Mouse (Mus musculus) G1E (cell line): ENCODE measurements around the gene Pex14. TPM values are rescaled to one million over a fixed set of nuclear protein-coding genes. Genes with fewer than 3 reads are reported as not detected.
A peak's percentile ranks its signal among the peaks of the same experiment; 100 is the strongest.

Experiments used
- ATAC-seq: 2 replicates; pipeline ENCODE4 v1.8.0; 2016; ENCODE audit warnings: mild to moderate bottlenecking; ENCODE audit not compliant: insufficient number of reproducible peaks, poor library complexity, low FRiP score, severe bottlenecking; ENCODE audit errors: extremely low read depth
- DNase-seq: peaks from one replicate; pipeline ENCODE4 v3.0.0; 2012; ENCODE audit warnings: low spot score
- H3K27me3 ChIP-seq: 2 replicates; pipeline ENCODE4 v1.6.1; 2012; ENCODE audit warnings: mild to moderate bottlenecking, low read length, inconsistent platforms; ENCODE audit not compliant: insufficient read depth
- H3K36me3 ChIP-seq: replicated peaks from 2 replicates; pipeline ENCODE3; 2012; ENCODE audit warnings: mild to moderate bottlenecking, inconsistent platforms
- H3K4me1 ChIP-seq: 2 replicates; pipeline ENCODE4 v1.6.1; 2012; ENCODE audit warnings: low read depth, low read length, inconsistent platforms, mixed read lengths; ENCODE audit not compliant: insufficient read depth
- H3K4me3 ChIP-seq: 2 replicates; pipeline ENCODE4 v1.5.1; 2012; ENCODE audit warnings: low read depth, mild to moderate bottlenecking, inconsistent platforms, low read length, moderate library complexity, mixed read lengths
- H3K9me3 ChIP-seq: replicated peaks from 2 replicates; pipeline ENCODE4 v1.6.1; 2012; ENCODE audit warnings: inconsistent platforms
- CTCF ChIP-seq: IDR thresholded peaks from 2 replicates; pipeline ENCODE4 v1.5.1; 2012; ENCODE audit warnings: low read depth, low read length, inconsistent platforms, mixed read lengths
- GATA1 ChIP-seq: IDR thresholded peaks from 2 replicates; pipeline ENCODE4 v1.6.1; 2012; ENCODE audit warnings: borderline replicate concordance, low read length, inconsistent platforms, mixed read lengths
- GATA2 ChIP-seq: IDR thresholded peaks from 2 replicates; pipeline ENCODE4 v1.6.1; 2012; ENCODE audit warnings: low read depth, low read length, inconsistent platforms, borderline replicate concordance
- POLR2AphosphoS5 ChIP-seq: IDR thresholded peaks from 2 replicates; pipeline ENCODE4 v1.6.1; 2012; ENCODE audit warnings: low read depth, low read length, inconsistent platforms; ENCODE audit not compliant: insufficient replicate concordance
- TAL1 ChIP-seq: conservative IDR thresholded peaks from 2 replicates; pipeline ENCODE4 v1.6.1; 2012; ENCODE audit warnings: low read depth, low read length, inconsistent platforms, mixed read lengths
- polyA plus RNA-seq: library from polyadenylated mRNA; stranded (reverse); fragments of >175 nt; gene quantifications from 2 replicates; pipeline ENCODE4 v1.2.3, GENCODE M21; 2012
- total RNA-seq, 2 experiments: library from RNA; stranded (forward) in 1 of 2; stranded (reverse) in 1 of 2; fragments of 200-1000 nt in 1 of 2; fragments of >200 nt in 1 of 2; fragmentation: Nextera tagmentation in 1 of 2; gene quantifications; 2 replicates each; pipeline ENCODE4 v1.2.3; 2014 to 2017

Pex14 gene
- total and polyA plus RNA-seq, 3 experiments: 13.3 to 47.5 (median 21.1) TPM

- H3K27me3 ChIP-seq: no peaks in the 10 kb centered on the region
- no peaks in the 10 kb centered on the region for H3K9me3 ChIP-seq
- no peak overlapping the region for H3K4me3 ChIP-seq
- TF ChIP-seq GATA1: no peak
- no peak for TF ChIP-seq POLR2AphosphoS5
- no peak for TF ChIP-seq CTCF
- TF ChIP-seq TAL1: no peak
- no peak for TF ChIP-seq GATA2
- peaks cover 67% of the 10 kb centered on the region for H3K36me3 ChIP-seq
- ATAC-seq: no peak
- peaks cover 9% of the 10 kb centered on the region for H3K4me1 ChIP-seq
- no peak for DNase-seq
These were observed 50.1 kb downstream of the Pex14 start for GRCm38 (mm10) chr4:149049351-149050159.

GRCm38 (mm10) chr4:149048625-149049228, 50.9 kb downstream of the Pex14 start:
- no peak for TF ChIP-seq GATA1
- TF ChIP-seq POLR2AphosphoS5: no peak
- no peak for TF ChIP-seq TAL1
- no peak for TF ChIP-seq GATA2
- TF ChIP-seq CTCF: no peak
- ATAC-seq (no peak), DNase-seq (no peak)
- H3K4me1 ChIP-seq: peaks cover 9% of the 10 kb centered on the region
- peaks cover 64% of the 10 kb centered on the region for H3K36me3 ChIP-seq
- H3K27me3 ChIP-seq: no peaks in the 10 kb centered on the region
- H3K9me3 ChIP-seq: no peaks in the 10 kb centered on the region
- no peak overlapping the region for H3K4me3 ChIP-seq

GRCm38 (mm10) chr4:149047360-149047759, 52.3 kb downstream of the Pex14 start:
- DNase-seq: no peak
- Histone ChIP-seq H3K4me3 (no peak overlapping the region), H3K36me3 (peaks cover 62% of the 10 kb centered on the region), H3K9me3 (no peaks in the 10 kb centered on the region), H3K27me3 (no peaks in the 10 kb centered on the region), H3K4me1 (peaks cover 9% of the 10 kb centered on the region)
- ATAC-seq: no peak
- TF ChIP-seq GATA1 (no peak), TAL1 (no peak), GATA2 (no peak), CTCF (no peak), POLR2AphosphoS5 (no peak)

GRCm38 (mm10) chr4:149045885-149046284, 53.8 kb downstream of the Pex14 start:
- TF ChIP-seq POLR2AphosphoS5: no peak
- no peak for TF ChIP-seq GATA1
- no peak for TF ChIP-seq GATA2
- no peak for TF ChIP-seq TAL1
- TF ChIP-seq CTCF: no peak
- ATAC-seq: no peak
- no peak overlapping the region for H3K4me3 ChIP-seq

GRCm38 (mm10) chr4:149040289-149040688, 59.4 kb downstream of the Pex14 start:
- ATAC-seq (no peak), DNase-seq (no peak)
- TF ChIP-seq GATA1: no peak
- TF ChIP-seq POLR2AphosphoS5: no peak
- TF ChIP-seq TAL1: no peak
- no peak for TF ChIP-seq CTCF
- TF ChIP-seq GATA2: no peak
- Histone ChIP-seq H3K4me3 (no peak overlapping the region), H3K27me3 (no peaks in the 10 kb centered on the region), H3K36me3 (peaks cover 70% of the 10 kb centered on the region), H3K4me1 (no peaks in the 10 kb centered on the region; the same call in 1 of the 2 replicates), H3K9me3 (no peaks in the 10 kb centered on the region)

More at GRCm38 (mm10) chr4:149045885-149046284, 53.8 kb downstream of the Pex14 start:
- peaks cover 9% of the 10 kb centered on the region for H3K4me1 ChIP-seq
- H3K36me3 ChIP-seq: peaks cover 68% of the 10 kb centered on the region
- no peaks in the 10 kb centered on the region for H3K9me3 ChIP-seq
- H3K27me3 ChIP-seq: no peaks in the 10 kb centered on the region
- DNase-seq: peak; percentile 14

- no peak overlapping the region for H3K4me3 ChIP-seq
- H3K4me1 ChIP-seq: no peaks in the 10 kb centered on the region; the same call in 1 of the 2 replicates
- H3K9me3 ChIP-seq: no peaks in the 10 kb centered on the region
- H3K36me3 ChIP-seq: peaks cover 75% of the 10 kb centered on the region
- ATAC-seq: no peak
- DNase-seq: no peak
- TF ChIP-seq POLR2AphosphoS5: no peak
- TF ChIP-seq GATA2: no peak
- TF ChIP-seq CTCF: no peak
- no peak for TF ChIP-seq TAL1
- TF ChIP-seq GATA1: no peak
- no peaks in the 10 kb centered on the region for H3K27me3 ChIP-seq
These were observed 62.0 kb downstream of the Pex14 start for GRCm38 (mm10) chr4:149037706-149038105.
